Mouse (Mus musculus) left cerebral cortex, postnatal 25 days (tissue): ENCODE measurements at regions not wholly inside any gene's neighbourhood (a gene's known extent, or its start where the extent isn't known, plus 50 kb on each side); places are given as distances from the start of the nearest gene placed in this dataset.
"Not testable (repeated sequence)": the region's sequence is repeated elsewhere in the genome, so short reads cannot be mapped to it uniquely, and the experiment has no call there.

Experiments used
- DNase-seq, 2 experiments: peaks; one replicate each; pipeline ENCODE4 v3.0.0; 2022; ENCODE audit warnings: low spot score in 2 of 2, mixed read lengths in 1 of 2
- intact Hi-C: fragments of 180-260 bp; cut with DNase I; formaldehyde crosslinking; loops from one replicate; pipeline ENCODE4 v1.15.1; 2025

DNA sequence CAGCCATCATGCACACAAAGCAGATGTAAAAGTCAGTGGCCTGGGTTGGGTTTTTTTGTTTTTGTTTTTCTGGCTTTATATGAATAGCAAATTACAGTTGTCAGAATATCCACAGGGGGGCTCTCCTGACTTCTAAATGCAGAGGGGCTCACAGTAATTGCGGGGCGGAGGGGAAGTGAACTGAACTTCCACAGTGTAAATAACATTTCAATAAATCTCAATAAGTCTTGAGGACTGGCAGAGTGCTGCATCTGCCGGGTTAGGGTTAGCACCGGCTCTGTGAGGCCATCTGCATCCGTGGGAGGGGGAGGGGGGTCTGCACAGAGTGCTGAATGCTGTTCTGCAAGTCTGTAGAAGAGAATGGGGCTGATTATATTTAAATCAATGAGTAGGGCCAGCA lies 50.3 kb upstream of the Arl4c start:
- intact Hi-C loops, result loop anchor here (2.0 kb wide), 1 partner anchor 444 kb away; no protein-coding TSS in a partner anchor
- DNase-seq, result peak; percentile 21 to 22

GRCm38 (mm10) chr1:88756658-88757057 lies 54.6 kb upstream of the Arl4c start:
- peak; percentile 44 to 63 for DNase-seq
- intact Hi-C loops, result loop anchor here (5.0 kb wide), 3 partner anchors 281 to 316 kb away; partner anchors contain the start of gene Sh3bp4

- intact Hi-C loops, result loop anchor here (5.0 kb wide), 3 partner anchors 280 to 315 kb away; partner anchors contain the start of gene Sh3bp4
- peak; percentile 50 to 93 for DNase-seq
These were observed 55.1 kb upstream of the Arl4c start for GRCm38 (mm10) chr1:88757162-88757561.

DNA sequence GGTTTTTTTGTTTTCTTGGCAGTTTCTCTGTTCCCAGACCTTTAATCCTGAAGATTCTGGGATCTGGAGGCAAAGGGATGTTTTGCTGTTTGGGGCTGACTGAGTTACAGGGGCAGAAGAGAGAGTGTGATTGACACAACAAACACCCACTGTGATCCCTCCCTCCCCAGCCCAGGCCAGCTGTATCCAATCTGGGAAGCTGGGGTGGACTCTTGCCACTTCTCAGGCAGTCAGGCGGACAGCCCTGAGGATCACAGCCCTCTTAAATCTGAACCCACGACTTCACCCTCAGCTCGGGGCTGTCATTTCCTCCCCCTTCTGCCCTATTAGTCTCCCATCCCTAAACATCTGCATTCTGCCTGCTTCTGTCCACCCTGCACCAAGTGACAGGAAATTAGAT lies 55.7 kb upstream of the Arl4c start:
- no peak for DNase-seq
- intact Hi-C loops, result loop anchor here (5.0 kb wide), 3 partner anchors 280 to 315 kb away; partner anchors contain the start of gene Sh3bp4

- intact Hi-C loops, result no loop called here
- DNase-seq, result no peak
These were observed 58.6 kb upstream of the Arl4c start for GRCm38 (mm10) chr1:88760643-88761042.

DNA sequence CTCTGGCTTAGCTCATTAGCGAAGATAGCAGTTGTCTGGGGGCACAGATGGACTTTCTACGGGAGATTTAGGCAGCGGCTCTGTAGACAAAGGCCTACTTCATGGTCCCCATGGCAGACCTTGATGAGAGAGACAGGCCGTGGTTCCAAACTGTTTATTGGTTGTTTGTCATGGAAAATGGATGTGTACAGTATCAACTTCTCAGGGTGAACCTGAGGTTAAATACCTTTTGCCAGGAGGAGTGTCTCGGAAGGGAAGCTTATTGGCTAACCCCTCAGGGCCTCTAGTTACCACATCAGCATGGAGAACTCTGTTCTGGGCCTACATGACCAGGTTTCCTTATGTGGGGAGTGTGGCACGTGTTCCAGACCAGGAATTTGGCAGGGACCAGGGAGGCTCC lies 59.1 kb upstream of the Arl4c start:
- DNase-seq, result no peak
- intact Hi-C loops, result no loop called here

GRCm38 (mm10) chr1:88763725-88764364 lies 61.8 kb upstream of the Arl4c start:
- intact Hi-C loops, result no loop called here
- DNase-seq, result no peak

DNA sequence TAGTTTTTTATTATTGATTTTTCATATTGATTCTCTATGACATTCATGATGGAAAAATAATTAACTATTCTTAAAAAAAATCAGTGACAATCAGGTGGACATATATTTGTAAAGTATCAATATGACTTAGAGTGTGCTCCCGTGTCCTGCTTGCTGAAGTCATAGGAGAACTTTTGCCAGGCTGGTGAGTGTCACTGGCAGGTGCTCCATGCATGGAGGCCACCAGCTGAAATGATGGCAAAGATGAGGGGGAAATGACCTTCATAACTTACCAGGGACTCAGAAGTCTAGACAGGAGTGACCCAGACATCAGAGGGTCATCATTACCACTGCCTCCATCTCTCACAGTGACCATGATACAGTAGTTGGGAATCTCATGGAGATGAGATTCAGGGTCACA lies 62.5 kb upstream of the Arl4c start:
- intact Hi-C loops, result no loop called here
- no peak for DNase-seq

DNA sequence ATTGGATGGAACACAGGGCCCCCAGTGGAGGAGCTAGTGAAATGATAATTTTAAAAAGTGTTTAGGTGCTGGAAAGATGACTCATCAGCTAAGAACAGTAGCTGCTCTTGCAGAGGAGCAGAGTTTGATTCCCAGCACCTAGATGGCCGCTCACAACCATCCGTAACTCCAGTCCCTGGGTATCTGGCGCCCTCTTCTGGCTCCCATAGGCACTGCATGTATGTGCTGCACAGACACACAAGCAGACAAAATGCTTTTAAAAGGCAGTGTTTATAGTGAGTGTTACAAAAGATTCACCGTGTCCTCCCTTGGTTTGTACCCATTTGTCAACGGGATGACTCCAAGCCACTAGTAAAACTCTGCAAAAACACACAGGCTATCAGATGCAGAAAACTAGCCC lies 75.0 kb upstream of the Arl4c start:
- DNase-seq, result no peak
- intact Hi-C loops, result no loop called here

DNA sequence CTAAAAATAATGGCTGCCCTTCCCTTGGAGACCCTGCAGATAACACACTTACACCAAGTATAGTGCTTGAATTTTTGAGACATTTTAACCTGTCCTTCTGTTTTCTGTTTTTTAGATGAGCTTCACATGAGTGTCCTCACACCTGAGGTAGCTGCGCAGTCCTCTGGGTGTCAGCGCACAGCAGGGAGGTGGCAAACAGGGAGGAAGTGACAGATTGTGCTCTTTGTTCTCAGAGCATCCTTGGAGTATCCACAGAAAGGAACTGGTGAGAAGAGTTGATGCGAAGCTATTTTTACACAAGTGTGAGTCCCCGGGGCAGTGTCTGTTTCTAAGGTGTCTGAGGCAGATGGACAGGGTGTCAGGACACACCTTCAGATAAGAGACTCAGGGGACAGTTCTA lies 78.2 kb upstream of the Arl4c start:
- no peak for DNase-seq
- intact Hi-C loops, result no loop called here

- DNase-seq, result no peak
- intact Hi-C loops, result no loop called here
These were observed 81.1 kb upstream of the Arl4c start for GRCm38 (mm10) chr1:88783083-88783482.

- no peak for DNase-seq
- intact Hi-C loops, result no loop called here
These were observed 83.0 kb upstream of the Arl4c start for GRCm38 (mm10) chr1:88784866-88785620.

GRCm38 (mm10) chr1:88786066-88786465 lies 84.0 kb upstream of the Arl4c start:
- intact Hi-C loops, result no loop called here
- no peak for DNase-seq

DNA sequence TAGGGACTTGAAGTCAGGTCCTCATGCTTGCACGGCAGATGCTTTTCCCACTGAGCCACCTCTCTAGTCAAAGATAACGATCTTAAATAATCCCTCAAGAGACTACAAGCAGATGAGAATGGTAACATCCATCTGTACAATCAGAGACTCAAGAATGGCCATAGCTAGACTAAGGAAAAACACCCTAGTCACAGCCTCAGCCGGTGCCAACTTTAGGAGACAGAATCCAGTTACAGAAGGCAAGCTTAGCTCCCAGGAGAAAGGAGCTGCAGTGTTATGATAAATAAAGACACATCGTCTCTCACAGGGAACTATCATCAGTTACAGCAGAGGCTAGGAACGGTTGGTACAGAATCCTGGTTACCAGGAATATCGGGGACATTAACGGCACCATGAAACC lies 88.7 kb upstream of the Arl4c start:
- intact Hi-C loops, result no loop called here
- peak in 1 of 2 experiments; percentile 43 for DNase-seq

GRCm38 (mm10) chr1:88794926-88795325 lies 92.9 kb upstream of the Arl4c start:
- peak; percentile 47 to 84 for DNase-seq
- intact Hi-C loops, result no loop called here

- no peak for DNase-seq
- intact Hi-C loops, result no loop called here
These were observed 96.5 kb upstream of the Arl4c start for GRCm38 (mm10) chr1:88798473-88798872.

DNA sequence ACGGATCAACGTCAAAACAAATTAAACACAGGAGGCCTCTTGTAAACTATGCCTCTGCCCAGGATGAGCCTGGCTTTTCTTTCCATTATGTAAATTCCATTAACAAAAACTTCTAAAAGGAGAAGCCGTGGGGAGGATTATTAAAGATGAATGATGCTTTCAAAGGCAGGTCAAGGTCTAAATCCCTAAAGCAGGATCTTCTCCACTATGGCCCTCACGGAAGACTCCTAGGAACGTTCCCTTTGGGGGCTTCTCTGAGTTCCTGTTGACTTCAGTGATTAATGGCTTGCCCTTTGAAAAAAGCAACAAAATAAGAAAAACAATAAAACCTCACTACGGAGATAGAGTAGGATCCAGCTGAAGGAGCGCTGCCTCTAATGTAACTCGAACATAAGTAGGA lies 96.9 kb upstream of the Arl4c start:
- DNase-seq, result no peak
- intact Hi-C loops, result no loop called here

- no peak for DNase-seq
- intact Hi-C loops, result no loop called here
These were observed 97.3 kb upstream of the Arl4c start for GRCm38 (mm10) chr1:88799343-88799742.

GRCm38 (mm10) chr1:88799789-88800188 lies 97.8 kb upstream of the Arl4c start:
- intact Hi-C loops, result no loop called here
- no peak for DNase-seq

- intact Hi-C loops, result no loop called here
- DNase-seq, result no peak
These were observed 98.4 kb upstream of the Arl4c start for GRCm38 (mm10) chr1:88800411-88800810.

- intact Hi-C loops, result not testable (repeated sequence)
These were observed 99.1 kb upstream of the Arl4c start for GRCm38 (mm10) chr1:88801151-88801550.

More at GRCm38 (mm10) chr1:88801151-88801550, 99.1 kb upstream of the Arl4c start:
- DNase-seq, result not testable (repeated sequence)
